Mouse (Mus musculus) heart, embryonic 14.5 days (tissue): Measurements from ENCODE around the gene Pgd. TPM values are rescaled to one million over a fixed set of nuclear protein-coding genes. Genes with fewer than 3 reads are reported as not detected.
"Not testable (repeated sequence)": the region's sequence is repeated elsewhere in the genome, so short reads cannot be mapped to it uniquely, and the experiment has no call there.

Experiments used
- ATAC-seq: fragments of 200-750 bp; cut with Nextera tagmentation; 2 replicates; pipeline ENCODE4 v1.8.0; 2017; ENCODE audit warnings: low read depth, moderate TSS enrichment; ENCODE audit not compliant: insufficient number of reproducible peaks, insufficient read depth, low FRiP score
- H3K27ac ChIP-seq, 2 experiments: fragments of 200-500 bp in 1 of 2; fragments of 300-500 bp in 1 of 2; sonication (generic) in 1 of 2; replicated peaks in 1 of 2; 2 replicates each; pipeline ENCODE4 v1.5.1; 2012 to 2014; ENCODE audit warnings: low read depth in 2 of 2, low read length in 2 of 2, control low read depth in 1 of 2, mild to moderate bottlenecking in 1 of 2, mixed read lengths in 1 of 2; ENCODE audit not compliant: control insufficient read depth in 1 of 2, insufficient read depth in 1 of 2
- H3K27me3 ChIP-seq: fragments of 300-500 bp; sonication (generic); 2 replicates; pipeline ENCODE4 v1.6.1; 2014; ENCODE audit warnings: mild to moderate bottlenecking, low read length, control low read depth; ENCODE audit not compliant: control insufficient read depth, insufficient read depth
- H3K36me3 ChIP-seq: fragments of 300-500 bp; sonication (generic); 2 replicates; pipeline ENCODE4 v1.6.1; 2014; ENCODE audit warnings: mild to moderate bottlenecking, control low read depth, low read length, mixed read lengths; ENCODE audit not compliant: control insufficient read depth, insufficient read depth
- H3K4me1 ChIP-seq, 2 experiments: fragments of 200-500 bp in 1 of 2; fragments of 300-500 bp in 1 of 2; sonication (generic) in 1 of 2; 2 replicates each; pipeline ENCODE4 v1.6.1; 2012 to 2014; ENCODE audit warnings: low read length in 2 of 2, control low read depth in 1 of 2, mixed read lengths in 1 of 2; ENCODE audit not compliant: control insufficient read depth in 2 of 2, insufficient read depth in 2 of 2
- H3K4me2 ChIP-seq: fragments of 300-500 bp; sonication (generic); 2 replicates; pipeline ENCODE4 v1.6.1; 2014; ENCODE audit warnings: mild to moderate bottlenecking, low read length
- H3K4me3 ChIP-seq, 2 experiments: fragments of 200-500 bp in 1 of 2; fragments of 300-500 bp in 1 of 2; sonication (generic) in 1 of 2; 2 replicates each; pipeline ENCODE4 v1.5.1; 2012 to 2014; ENCODE audit warnings: low read length in 2 of 2, mild to moderate bottlenecking in 2 of 2, control low read depth in 1 of 2, low read depth in 1 of 2, moderate library complexity in 1 of 2; ENCODE audit not compliant: control insufficient read depth in 1 of 2, insufficient read depth in 1 of 2
- H3K9ac ChIP-seq: fragments of 300-500 bp; sonication (generic); 2 replicates; pipeline ENCODE4 v1.6.1; 2014; ENCODE audit warnings: mild to moderate bottlenecking, low read length
- H3K9me3 ChIP-seq: fragments of 300-500 bp; sonication (generic); 2 replicates; pipeline ENCODE4 v1.6.1; 2016; ENCODE audit warnings: low read length, control low read depth; ENCODE audit not compliant: control insufficient read depth
- WGBS: fragments of 180-500 bp; shearing (Covaris S2); extraction: QIAGEN DNeasy Blood & Tissue Kit; methylation state at CpG from one replicate; pipeline ENCODE4 v1.1.7; 2014; 5-methylcytosine and 5-hydroxymethylcytosine counted together
- polyA plus RNA-seq: library from polyadenylated mRNA; unstranded; fragments of >200 nt; fragmentation: Nextera tagmentation; extraction: Ambion mirVana; gene quantifications from 2 replicates; pipeline ENCODE4 v1.2.1, GENCODE M21; 2014

Gene Pgd
- polyA plus RNA-seq, 1 experiment from 2014 or later = 33.4 TPM

DNA sequence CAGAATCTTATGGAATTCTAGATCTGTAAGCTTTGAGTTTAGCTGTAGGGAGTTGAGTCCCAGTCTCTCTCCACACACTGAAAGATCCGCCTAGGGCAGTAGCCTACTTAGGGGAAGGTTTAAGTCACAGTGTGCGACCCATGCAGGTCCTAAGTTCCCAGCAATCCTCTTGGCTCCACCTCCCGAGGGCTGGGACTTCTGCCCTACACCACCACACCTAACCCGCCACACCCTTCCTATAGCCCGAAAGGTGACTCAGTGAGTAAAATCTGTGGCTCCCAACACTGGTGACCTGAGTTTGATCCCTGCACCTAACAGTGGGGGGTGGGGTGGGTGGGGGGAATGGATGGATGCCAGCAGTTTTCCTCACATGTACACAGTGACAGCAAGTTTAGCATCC is 43.1 kb downstream of the Pgd start:
- peaks cover 36% of the 10 kb centered on the region for H3K36me3 ChIP-seq
- H3K27ac ChIP-seq = no peak overlapping the region
- H3K9me3 ChIP-seq = no peaks in the 10 kb centered on the region
- ATAC-seq = no peak
- H3K27me3 ChIP-seq = no peaks in the 10 kb centered on the region
- H3K4me3 ChIP-seq = no peak overlapping the region
- peaks cover 0 to 5% of the 10 kb centered on the region in 2 experiments; a peak in 2 of 4 replicates for H3K4me1 ChIP-seq
- no peak overlapping the region for H3K4me2 ChIP-seq
- WGBS = 55% methylated on average over 5 of the region's 5 CpGs
- no peak overlapping the region for H3K9ac ChIP-seq

- not testable (repeated sequence) for H3K27me3 ChIP-seq, H3K27ac ChIP-seq, H3K4me2 ChIP-seq, H3K9ac ChIP-seq, ATAC-seq, H3K4me1 ChIP-seq, H3K4me3 ChIP-seq, H3K9me3 ChIP-seq
- peaks cover 30% of the 10 kb centered on the region for H3K36me3 ChIP-seq
- 84% methylated on average over 12 of the region's 12 CpGs for WGBS
These were observed 46.5 kb downstream of the Pgd start for GRCm38 (mm10) chr4:149119978-149120562.

DNA sequence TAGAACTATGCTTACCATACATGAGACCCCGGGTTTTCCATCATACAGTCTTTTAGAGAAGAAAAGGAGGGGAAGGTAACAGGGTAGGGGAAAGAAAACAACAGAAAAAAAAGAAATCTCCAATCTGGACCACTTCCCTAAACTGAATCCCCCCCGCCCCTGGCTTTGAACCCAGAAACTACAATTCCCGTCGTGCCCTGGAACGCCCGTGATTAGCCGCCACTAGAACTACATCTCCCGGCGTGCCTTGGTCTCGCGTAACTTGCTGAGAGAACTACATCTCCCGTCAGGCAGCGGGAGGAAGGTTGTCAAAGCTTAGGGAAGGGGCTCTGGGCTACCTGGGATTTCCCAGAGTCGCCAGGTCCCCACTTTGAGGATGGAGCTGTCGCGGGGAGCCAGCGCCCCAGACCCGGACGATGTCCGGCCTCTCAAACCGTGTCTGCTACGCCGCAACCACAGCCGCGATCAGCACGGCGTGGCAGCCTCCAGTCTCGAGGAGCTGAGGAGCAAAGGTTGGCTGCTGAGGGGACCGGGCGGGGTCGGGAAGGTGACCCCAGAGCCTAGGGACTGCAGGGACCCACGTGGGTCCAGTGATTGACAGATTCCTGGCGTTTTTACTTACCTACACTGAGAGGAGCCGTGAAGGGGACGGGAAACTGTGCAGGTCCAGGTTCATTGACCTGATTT is 62.6 kb downstream of the Pgd start, which contains the start of gene Dffa:
Gene Dffa, plus strand, starts transcription at position 272 of the 687 bp plus-strand sequence.
- peak; percentile 78 for ATAC-seq
- Histone ChIP-seq H3K4me3 (peak within 1 kb of the TSS; percentile 74 to 93), H3K9me3 (no peaks in the 10 kb centered on the region), H3K27me3 (no peaks in the 10 kb centered on the region), H3K36me3 (peaks cover 25% of the 10 kb centered on the region), H3K27ac (peak within 1 kb of the TSS in 1 of 2 experiments; percentile 33; a peak in 1 of 4 replicates), H3K9ac (peak within 1 kb of the TSS; percentile 91), H3K4me1 (peaks cover 0 to 13% of the 10 kb centered on the region in 2 experiments; a peak in 3 of 4 replicates), H3K4me2 (peak within 1 kb of the TSS; percentile 95)
- WGBS = under 1% methylated on average over 35 of the region's 35 CpGs

- 80% methylated on average over 3 of the region's 3 CpGs for WGBS
These were observed 65.1 kb downstream of the Pgd start for GRCm38 (mm10) chr4:149101456-149101855.

GRCm38 (mm10) chr4:149100449-149100848 is 66.1 kb downstream of the Pgd start:
- not testable (repeated sequence) for ATAC-seq, H3K27me3 ChIP-seq, H3K4me2 ChIP-seq, H3K36me3 ChIP-seq, H3K9ac ChIP-seq, H3K27ac ChIP-seq, H3K9me3 ChIP-seq, H3K4me3 ChIP-seq
- WGBS = 85% methylated on average over 12 of the region's 12 CpGs
- H3K4me1 ChIP-seq = peaks cover 6 to 25% of the 10 kb centered on the region in 2 experiments

More at GRCm38 (mm10) chr4:149101456-149101855, 65.1 kb downstream of the Pgd start:
- H3K36me3 ChIP-seq = peaks cover 5% of the 10 kb centered on the region
- no peak for ATAC-seq
- H3K9me3 ChIP-seq = no peaks in the 10 kb centered on the region
- H3K4me3 ChIP-seq = no peak overlapping the region
- H3K4me1 ChIP-seq = peaks cover 6 to 25% of the 10 kb centered on the region in 2 experiments
- no peak overlapping the region for H3K27ac ChIP-seq
- no peak overlapping the region for H3K4me2 ChIP-seq
- no peaks in the 10 kb centered on the region for H3K27me3 ChIP-seq
- H3K9ac ChIP-seq = no peak overlapping the region

Other genes starting within 250 kb of the Pgd start
- gene Pex14, start 66.9 kb downstream of the Pgd start, polyA plus RNA-seq = 29.5 and 31.2 TPM in 2 replicates
- gene Dffa, start 62.6 kb downstream of the Pgd start, polyA plus RNA-seq = 26.7 and 29.6 TPM in 2 replicates
- gene Cort, start 40.0 kb downstream of the Pgd start, polyA plus RNA-seq = 0.31 and 0.53 TPM in 2 replicates
- gene Cenps, start 29.1 kb downstream of the Pgd start, polyA plus RNA-seq = 18.9 and 25.3 TPM in 2 replicates
- gene Kif1b, start 140.9 kb upstream of the Pgd start, polyA plus RNA-seq = 47.1 and 51.9 TPM in 2 replicates